Mouse (Mus musculus) retina, adult 2 months (tissue): ENCODE data around the gene Pdzk1ip1.
A peak's percentile ranks its signal among the peaks of the same experiment; 100 is the strongest.

ENCODE experiments used
- DNase-seq: peaks from one replicate; pipeline ENCODE4 v3.0.0-alpha.2; 2012; ENCODE audit warnings: low read depth, low spot score

Gene Pdzk1ip1

GRCm38 (mm10) chr4:115075204-115075915, 13.1 kb upstream of the Pdzk1ip1 start:
- DNase-seq: no peak

- DNase-seq: no peak
Measured at GRCm38 (mm10) chr4:115078892-115079820, 9.4 kb upstream of the Pdzk1ip1 start.

- DNase-seq: no peak
Measured at GRCm38 (mm10) chr4:115079821-115080349, 8.6 kb upstream of the Pdzk1ip1 start.

DNA sequence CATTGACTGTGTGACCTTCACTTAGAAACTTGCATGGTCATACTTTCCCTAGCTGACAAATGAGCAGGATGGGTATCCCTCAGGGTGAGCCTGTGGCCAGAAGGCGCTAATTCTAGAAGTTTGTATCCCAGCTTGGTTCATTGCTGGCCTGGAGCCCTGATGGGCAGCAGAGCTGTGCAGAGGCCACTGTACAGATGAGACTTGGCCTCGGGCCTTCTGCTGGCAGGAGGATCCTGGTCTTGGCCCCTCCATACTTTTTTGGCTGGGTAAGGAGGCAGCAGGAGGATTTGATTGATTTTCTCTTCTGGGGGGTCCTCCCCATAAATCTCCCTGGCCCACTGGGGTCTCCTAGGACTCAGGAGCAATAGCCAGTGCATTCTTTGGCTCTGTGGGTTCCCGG, 5.5 kb upstream of the Pdzk1ip1 start:
- no peak for DNase-seq

DNA sequence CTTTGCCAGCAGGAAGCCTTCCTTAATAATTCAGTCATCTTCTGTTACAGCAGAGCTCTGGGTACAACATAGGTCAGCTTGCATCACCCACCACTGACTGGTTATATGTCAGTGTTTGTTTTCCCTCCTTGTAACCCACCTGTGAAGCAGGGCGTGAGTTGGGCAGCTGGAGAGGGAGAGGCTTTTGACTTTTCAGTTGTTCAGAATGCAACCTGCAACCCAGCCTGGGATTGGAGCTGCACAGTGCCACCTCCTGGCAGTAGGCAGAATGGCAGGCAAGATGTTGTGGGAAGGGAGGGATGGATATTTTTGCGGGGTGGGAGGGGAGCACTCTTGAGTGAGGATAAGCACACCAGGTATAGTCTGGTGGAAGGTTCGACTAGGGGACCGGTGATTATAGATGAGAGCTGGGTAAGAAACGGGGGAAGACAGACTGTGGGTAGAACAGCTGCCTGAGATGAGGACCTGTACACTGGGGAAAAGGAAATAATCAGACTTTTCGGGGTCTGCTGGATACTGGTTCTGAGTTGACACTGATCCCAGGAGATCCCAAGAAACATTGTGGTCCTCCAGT, 2.9 kb upstream of the Pdzk1ip1 start:
- DNase-seq: no peak

DNA sequence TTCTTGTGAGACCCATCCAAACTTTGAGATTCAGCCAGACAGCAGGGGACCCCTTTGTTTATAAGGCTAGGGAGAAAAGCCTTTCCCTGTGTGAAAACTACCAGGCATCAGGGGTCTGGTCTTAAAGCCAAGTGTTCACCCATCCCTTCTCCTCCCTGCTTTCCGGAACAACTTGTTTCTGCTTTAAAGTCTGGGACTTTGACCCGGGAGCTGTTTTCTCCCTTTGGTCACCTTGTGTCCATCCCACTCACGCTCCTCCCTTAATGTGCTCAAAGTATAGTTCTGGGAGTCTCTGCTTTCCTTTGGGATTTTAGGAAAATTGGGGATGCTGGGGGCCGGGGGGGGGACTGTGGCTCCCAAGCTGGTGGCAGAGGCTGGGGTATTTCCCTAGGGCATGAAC, 2.3 kb upstream of the Pdzk1ip1 start:
- DNase-seq: no peak

- no peak for DNase-seq
Measured at GRCm38 (mm10) chr4:115086763-115087415, 1.6 kb upstream of the Pdzk1ip1 start.

DNA sequence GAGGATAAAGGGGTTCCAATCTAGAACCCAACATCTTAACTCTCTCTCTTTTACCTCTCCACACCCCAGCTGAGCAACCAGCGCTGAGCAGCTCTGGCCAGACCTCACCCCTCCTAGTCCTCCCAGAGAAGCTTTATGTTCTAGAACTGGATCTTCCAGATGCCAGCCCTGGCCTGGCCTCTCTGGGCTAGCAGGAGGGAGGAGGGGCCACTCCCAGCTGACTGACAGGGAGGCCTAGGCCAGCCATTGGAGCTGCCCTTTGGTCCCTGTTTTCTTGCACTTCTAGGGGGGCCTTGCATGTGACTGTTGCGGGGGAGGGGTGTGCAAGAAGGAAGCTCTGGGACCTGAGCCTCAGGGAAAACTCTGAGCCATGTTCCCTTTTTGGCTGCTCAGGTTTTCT, 2.1 kb downstream of the Pdzk1ip1 start:
- DNase-seq: no peak

- DNase-seq: no peak
Measured at GRCm38 (mm10) chr4:115091806-115092205, 3.3 kb downstream of the Pdzk1ip1 start.

DNA sequence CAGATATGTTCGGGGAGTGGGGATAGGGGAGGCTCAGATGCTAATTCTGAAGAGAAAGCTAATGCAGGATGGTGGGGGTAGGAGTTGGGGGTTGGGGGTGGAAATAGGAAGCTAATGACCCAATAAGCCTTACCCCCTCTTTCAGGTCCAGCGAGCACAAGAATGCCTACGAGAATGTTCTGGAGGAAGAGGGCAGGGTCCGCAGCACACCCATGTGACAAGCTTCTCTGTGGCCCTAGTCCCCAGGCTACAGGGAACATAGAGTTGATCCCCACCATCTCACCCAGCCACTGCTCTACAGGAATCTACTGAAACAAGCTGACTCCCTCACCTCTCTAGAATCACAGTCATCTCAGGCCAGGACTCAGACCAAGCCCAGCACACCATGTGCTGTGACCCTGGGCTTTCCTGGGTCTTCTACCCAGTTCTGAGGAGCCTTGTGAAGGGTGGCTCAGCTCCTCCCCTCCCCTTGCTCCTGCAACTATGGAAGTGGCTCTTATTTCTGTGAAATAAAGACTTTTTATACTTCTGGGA, 4.9 kb downstream of the Pdzk1ip1 start:
- no peak for DNase-seq

DNA sequence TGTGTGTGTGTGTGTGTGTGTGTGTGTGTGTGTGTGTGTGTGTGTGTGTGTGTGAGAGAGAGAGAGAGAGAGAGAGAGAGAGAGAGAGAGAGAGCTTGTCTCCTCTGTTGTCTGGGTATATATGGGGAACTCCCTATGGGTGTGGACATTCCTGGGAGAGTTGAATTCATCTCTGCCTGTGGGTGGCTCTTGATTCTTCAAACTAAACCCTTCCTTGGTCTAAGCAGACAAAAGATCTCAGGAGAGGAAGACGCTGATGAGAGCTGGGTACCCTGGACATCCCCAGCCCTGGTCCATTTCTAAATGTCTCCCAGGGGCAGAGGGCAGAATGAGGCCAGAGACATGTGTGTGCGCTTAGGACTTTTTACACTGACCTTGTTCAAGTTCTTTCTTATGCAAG, 5.5 kb downstream of the Pdzk1ip1 start:
- DNase-seq: no peak

- no peak for DNase-seq
Measured at GRCm38 (mm10) chr4:115095671-115096434, 7.3 kb downstream of the Pdzk1ip1 start.

DNA sequence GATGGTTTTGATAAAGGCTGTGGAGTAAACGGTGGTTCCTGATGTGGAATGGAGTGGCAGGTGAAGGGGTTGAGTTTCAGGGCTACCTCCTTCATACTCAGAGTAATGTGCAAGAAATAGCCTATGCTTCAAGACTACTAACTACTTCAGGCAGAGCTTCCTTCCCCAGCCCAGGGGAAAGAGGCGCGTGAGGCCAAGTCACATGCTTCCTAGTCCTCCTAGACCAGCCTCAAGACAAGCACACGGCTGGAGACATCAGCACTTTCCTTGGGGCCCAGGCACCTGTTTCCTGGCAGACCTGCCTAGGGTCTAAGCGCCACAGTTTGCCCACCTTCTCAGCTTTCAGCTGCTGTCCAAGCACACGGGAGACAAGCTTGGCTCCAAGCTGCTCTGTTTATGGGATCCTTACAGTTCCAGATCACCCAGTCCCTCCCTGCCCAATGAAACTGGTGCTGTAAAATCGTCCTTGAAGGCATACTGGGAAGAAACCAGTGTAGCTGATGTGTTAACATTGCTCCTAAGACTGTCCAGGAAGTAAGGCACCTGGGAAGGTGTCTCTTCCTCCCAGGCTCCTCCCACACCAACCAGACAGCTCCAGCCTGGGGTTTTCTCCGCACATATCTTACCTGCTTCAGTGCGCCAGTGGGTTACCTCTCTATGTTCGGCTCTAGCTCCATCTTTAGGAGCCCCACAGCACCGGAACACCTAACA, 8.1 kb downstream of the Pdzk1ip1 start:
- DNase-seq: no peak

DNA sequence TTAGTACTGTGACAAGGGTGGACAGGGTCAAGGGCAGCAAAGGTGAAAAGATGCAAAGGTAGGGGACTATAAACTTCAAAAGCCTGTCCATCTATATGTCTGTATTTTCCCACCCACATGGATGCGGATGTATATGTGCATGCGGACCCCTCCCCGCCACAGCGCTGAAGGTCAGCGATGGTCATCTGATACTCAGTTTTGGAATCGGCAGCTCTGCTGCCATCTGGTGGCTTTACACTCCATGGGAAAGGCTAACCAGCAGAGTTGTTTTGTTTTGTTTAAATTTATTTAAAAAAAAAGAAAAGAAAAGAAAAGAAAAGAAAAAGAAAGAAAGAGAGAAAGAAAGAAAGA, 8.6 kb downstream of the Pdzk1ip1 start:
- DNase-seq: no peak

DNA sequence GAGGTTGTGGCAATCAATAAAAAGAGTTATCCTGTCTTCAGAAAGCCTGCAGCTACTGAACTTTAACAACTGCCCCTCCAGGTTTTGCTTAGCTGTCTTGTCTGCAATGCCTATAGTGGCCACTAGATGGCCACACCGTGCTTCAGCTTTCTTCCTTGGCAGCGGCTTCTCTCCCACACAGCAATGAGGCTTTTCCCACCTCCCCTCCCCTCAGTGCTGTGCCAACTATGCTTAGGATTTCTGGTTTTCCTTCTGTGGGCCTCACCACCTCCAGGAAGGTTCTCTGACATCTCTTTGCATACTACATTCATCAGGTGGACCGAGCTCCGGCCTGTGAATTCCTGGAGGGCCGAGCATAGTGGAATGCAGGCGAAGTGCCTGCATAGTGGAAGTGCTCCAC, 13.2 kb downstream of the Pdzk1ip1 start:
- DNase-seq: peak; percentile 39

- DNase-seq: no peak
Measured at GRCm38 (mm10) chr4:115103510-115103909, 15.0 kb downstream of the Pdzk1ip1 start.

DNA sequence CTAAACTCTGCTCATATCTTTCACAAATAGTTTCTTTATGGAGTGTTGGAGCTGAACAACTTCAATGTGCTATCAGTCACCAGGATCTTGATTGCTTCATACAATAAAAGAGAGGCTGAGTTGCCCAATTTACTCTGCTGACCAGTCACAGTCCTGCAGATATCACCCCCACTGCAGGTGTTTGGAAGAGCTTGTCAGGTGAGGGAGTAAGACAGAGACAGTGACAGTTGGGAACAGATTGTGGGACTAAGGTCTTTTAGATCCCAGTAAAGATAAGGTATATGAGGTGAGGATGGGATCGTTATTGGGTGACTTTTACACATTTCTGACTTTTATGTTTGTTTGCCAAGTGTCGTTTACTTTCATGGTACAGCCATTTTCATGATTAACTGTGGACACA, 22.7 kb downstream of the Pdzk1ip1 start:
- DNase-seq: no peak

DNA sequence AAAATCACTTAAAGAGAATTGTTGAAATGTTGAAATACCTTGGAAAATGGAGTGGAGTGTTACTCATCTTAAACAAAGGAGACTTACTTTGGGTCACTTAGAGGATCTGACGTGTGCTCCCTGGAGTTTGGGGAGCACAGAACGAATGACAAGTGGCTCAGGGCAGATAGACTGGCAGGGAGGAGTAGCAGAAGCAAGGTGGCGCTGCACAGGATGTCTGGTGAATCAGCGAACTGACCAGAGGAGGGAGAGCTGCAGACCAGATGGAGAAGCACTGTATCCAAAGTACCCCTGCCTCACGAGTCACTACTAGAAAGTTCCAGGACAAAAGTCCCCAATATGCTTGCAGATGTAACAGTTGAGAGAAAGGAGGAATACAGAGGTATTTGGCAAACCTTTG, 24.8 kb downstream of the Pdzk1ip1 start:
- DNase-seq: no peak

DNA sequence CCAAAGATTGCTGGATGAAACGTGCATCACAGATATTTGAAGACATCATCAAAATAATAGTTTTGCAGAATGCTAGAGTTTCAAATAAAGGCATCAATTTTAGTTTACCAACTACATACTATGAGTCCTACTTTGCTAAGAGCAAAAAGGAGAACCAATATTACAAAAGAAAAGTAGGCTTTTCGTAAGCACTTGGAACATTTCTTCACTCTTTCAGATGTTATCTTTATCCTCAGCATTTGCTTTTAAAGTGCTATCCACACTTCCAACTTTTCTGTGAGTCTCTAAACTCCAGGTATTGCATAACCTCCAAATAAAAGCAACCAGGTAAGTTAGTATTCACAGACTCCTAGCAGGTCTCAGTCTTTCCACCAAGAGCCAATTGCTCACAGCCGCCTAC, 31.1 kb downstream of the Pdzk1ip1 start:
- no peak for DNase-seq

DNA sequence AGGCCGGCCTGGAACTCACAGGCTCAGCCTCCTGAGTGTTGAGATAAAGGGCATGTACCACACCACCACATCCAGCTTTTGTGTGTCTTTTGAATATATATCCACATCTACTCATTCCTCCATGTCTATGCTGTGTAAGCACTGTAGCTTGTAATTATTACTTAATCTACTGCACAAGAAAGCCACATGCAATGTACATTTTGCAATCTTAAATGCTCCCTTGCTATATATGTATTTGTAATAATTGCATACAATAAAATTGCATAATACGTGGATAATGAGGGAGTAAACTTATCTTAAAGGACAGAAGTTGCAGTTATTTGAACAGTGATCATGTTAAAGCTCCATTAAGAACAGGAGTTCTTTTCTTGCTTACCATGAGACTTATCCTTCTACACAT, 32.7 kb downstream of the Pdzk1ip1 start:
- no peak for DNase-seq
